Mouse (Mus musculus): ENCODE measurements around the gene 4933407L21Rik. TPM values are rescaled to one million over a fixed set of nuclear protein-coding genes. Genes with fewer than 3 reads are reported as not detected.
"Not testable (repeated sequence)": the region's sequence is repeated elsewhere in the genome, so short reads cannot be mapped to it uniquely, and the experiment has no call there.

4933407L21Rik gene
- polyA plus RNA-seq, 1 experiment from 2014 or later, result 7.1 TPM

DNA sequence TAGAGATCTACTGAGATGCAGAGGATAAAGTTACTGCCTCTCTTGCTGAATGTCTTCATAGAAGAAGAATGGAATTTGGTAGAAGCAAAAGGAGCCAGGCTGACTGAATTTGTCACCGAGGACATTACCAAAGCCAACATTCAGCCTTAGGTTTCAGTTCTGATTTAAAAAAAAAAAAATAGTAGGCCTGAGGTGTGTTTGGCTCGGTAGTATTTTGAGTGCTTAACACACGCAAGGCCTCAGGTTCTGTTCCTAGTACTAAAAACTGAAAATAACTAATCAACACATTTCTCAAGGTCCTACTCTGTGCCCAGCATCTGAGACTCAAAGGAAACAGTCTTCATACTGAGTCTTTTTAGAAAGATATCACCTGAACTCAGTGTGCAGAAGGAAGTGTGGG lies 42.8 kb downstream of the 4933407L21Rik start:
- Histone ChIP-seq H3K9ac (no peak overlapping the region), H3K9me3 (no peaks in the 10 kb centered on the region), H3K4me2 (no peak overlapping the region), H3K27ac (replicated peaks) (no peak overlapping the region), H3K36me3 (no peaks in the 10 kb centered on the region), H3K4me1 (replicated peaks) (no peaks in the 10 kb centered on the region), H3K4me3 (no peak overlapping the region), H3K27me3 (no peaks in the 10 kb centered on the region)
- WGBS, result 93% methylated on average over 3 of the region's 3 CpGs
- ATAC-seq (ENCODE audit: low FRiP score, low read depth), result no peak

DNA sequence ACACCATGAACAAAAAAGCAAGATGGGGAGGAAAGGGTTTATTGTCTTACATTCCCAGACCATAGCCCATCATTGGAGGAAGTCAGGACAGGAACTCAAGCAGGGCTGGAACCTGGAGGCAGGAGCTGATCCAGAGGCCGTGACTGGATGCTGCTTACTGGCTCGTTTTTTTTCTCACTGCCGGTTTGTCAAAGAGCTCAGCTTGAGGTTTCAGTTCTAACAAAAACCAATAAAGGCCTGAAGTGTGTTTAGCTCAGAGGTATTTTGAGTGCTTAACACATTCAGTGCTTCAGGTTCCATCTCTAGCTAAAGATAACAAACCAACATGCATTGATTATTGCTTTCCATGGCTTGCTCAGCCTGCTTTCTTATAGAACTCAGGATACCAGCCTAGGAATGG lies 44.1 kb downstream of the 4933407L21Rik start:
- ATAC-seq (ENCODE audit: low FRiP score, low read depth), result no peak
- no peak overlapping the region for H3K4me2 ChIP-seq
- no peaks in the 10 kb centered on the region for H3K36me3 ChIP-seq
- no peaks in the 10 kb centered on the region for H3K9me3 ChIP-seq
- H3K27me3 ChIP-seq, result no peaks in the 10 kb centered on the region
- no peak overlapping the region for H3K9ac ChIP-seq
- no peak overlapping the region for H3K4me3 ChIP-seq
- H3K27ac ChIP-seq (replicated peaks), result no peak overlapping the region
- 67% methylated on average over 3 of the region's 3 CpGs for WGBS
- no peaks in the 10 kb centered on the region for H3K4me1 ChIP-seq (replicated peaks)

DNA sequence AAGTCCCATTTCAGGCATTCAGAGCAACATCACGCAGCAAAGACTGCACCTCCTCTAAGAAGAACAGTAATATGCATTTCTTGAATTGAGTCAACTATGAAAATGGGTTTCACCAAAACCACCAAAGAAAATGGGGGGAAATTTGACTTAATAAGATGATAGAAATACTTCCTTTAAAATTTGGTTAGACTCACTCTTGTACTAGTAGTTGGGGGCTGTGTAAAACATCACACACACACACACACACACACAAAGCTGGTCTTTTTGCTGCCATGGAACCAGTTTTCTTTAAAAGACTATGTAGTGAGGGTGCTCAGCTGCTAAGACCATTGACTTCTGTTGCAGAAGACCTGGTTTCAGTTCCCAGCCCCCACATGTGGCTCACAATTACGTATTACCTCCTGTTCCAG lies 45.2 kb downstream of the 4933407L21Rik start:
- Histone ChIP-seq H3K27ac (replicated peaks) (no peak overlapping the region), H3K9ac (no peak overlapping the region), H3K9me3 (no peaks in the 10 kb centered on the region), H3K4me1 (replicated peaks) (no peaks in the 10 kb centered on the region), H3K4me2 (no peak overlapping the region), H3K36me3 (no peaks in the 10 kb centered on the region), H3K4me3 (no peak overlapping the region), H3K27me3 (no peaks in the 10 kb centered on the region)
- ATAC-seq (ENCODE audit: low FRiP score, low read depth), result no peak
- 87% methylated on average over 2 of the region's 2 CpGs for WGBS

DNA sequence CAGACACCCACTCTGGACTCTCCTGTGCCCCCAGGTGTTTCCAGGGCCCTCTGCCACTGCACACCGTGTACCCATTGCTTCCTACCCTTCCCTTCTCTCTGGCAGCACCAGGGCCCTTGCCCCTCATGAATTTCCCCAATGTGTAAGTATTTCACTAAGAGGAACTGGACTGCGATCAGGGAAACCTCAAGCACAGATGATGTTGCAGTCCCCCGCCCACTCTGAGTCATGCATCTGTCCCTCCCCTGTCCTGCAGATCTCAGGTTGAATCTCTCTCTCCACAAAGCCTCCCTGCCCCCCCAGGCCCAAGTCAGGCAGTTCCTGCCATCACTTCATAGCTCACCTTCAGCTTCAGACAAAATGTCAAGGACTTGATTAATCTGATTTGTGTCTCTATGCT lies 49.4 kb downstream of the 4933407L21Rik start:
- H3K4me3 ChIP-seq, result no peak overlapping the region
- H3K4me2 ChIP-seq, result no peak overlapping the region
- H3K36me3 ChIP-seq, result no peaks in the 10 kb centered on the region
- peaks cover 8% of the 10 kb centered on the region; the same call in 1 of the 2 replicates for H3K4me1 ChIP-seq (replicated peaks)
- H3K9me3 ChIP-seq, result no peaks in the 10 kb centered on the region
- H3K27ac ChIP-seq (replicated peaks), result no peak overlapping the region
- H3K9ac ChIP-seq, result no peak overlapping the region
- 78% methylated on average over 3 of the region's 3 CpGs for WGBS
- no peaks in the 10 kb centered on the region for H3K27me3 ChIP-seq
- ATAC-seq (ENCODE audit: low FRiP score, low read depth), result no peak

DNA sequence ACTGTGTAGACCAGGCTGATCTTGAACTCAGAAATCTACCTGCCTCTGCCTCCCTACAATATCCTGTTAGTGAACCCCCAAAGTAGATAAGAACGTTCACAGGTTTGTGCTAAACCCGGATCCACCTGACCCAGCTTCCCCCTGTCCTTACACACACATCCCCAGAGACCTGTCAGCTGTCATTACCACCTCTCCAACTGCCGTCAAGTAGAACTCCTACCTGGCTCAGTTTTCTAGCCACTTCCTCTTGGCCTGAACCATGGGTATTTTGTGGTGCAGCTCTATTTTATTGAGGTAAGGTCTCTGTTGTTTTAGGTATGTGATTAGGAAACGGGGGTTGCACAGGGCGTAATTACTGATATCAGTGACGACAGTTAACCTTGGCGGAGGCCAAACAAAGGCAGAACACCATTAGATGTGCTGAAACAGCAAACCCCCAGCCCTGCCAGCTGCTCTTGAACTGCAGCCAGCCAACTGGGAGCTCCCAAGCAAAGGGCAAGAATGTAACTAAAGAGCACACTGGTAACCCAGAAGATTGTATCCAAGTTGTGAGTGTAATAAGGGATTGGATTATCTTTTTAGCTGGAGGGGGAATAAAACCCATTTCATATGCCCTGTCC lies 53.6 kb downstream of the 4933407L21Rik start:
- 62% methylated on average over 7 of the region's 7 CpGs for WGBS

DNA sequence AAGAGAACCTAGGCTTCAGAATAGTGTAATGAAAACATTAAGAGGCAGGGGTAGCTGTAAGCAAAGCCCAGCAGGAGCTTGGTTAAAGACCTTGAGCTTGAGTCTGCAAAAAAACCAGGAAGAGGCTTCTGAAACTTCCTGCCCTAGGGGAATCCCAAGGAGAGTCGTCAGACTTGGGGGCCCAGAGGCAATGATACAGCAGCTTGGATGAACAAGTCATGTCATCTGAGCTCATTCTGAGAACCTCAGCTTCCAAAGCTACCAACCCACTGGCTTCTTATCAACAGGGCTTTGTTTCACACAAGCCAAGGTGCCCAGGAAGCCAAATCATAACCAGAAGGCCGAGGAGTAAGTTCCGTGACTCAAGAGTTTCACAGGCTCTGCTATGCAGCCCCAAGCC lies 57.5 kb downstream of the 4933407L21Rik start:
- H3K27me3 ChIP-seq, result no peaks in the 10 kb centered on the region
- 91% methylated on average over 3 of the region's 3 CpGs for WGBS
- H3K9ac ChIP-seq, result no peak overlapping the region
- H3K4me2 ChIP-seq, result no peak overlapping the region
- no peak overlapping the region for H3K4me3 ChIP-seq
- peaks cover 8% of the 10 kb centered on the region; the same call in 1 of the 2 replicates for H3K4me1 ChIP-seq (replicated peaks)
- no peak for ATAC-seq (ENCODE audit: low FRiP score, low read depth)
- no peaks in the 10 kb centered on the region for H3K9me3 ChIP-seq
- H3K36me3 ChIP-seq, result no peaks in the 10 kb centered on the region
- no peak overlapping the region for H3K27ac ChIP-seq (replicated peaks)

More for the DNA sequence above, 53.6 kb downstream of the 4933407L21Rik start:
- H3K27ac ChIP-seq (replicated peaks), result 0 out of 2 replicates have a peak overlapping the region, but pooled peaks have one; percentile 8
- H3K9me3 ChIP-seq, result no peaks in the 10 kb centered on the region
- H3K4me1 ChIP-seq (replicated peaks), result peaks cover 8% of the 10 kb centered on the region; the same call in 1 of the 2 replicates
- no peaks in the 10 kb centered on the region for H3K27me3 ChIP-seq
- no peak overlapping the region for H3K9ac ChIP-seq
- no peak overlapping the region for H3K4me3 ChIP-seq
- no peaks in the 10 kb centered on the region for H3K36me3 ChIP-seq
- ATAC-seq (ENCODE audit: low FRiP score, low read depth), result no peak
- H3K4me2 ChIP-seq, result no peak overlapping the region

DNA sequence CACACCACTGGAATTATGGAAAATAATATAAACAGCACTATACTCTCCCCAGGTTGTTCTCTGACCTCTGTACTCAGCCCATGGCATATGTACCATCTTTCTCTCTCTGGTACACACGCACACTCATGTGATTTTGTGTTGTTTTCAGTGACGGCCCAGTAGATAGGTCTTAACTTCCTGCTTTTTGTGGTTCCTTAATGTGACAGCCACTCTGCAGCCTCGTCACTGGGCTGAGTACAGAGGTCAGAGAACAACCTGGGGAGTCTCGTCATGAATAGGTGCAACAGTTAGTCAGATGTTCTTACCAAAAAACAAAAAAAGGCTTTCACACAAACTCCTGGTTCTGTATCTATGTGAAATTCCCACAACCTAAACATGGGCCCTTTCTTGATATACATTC lies 60.1 kb downstream of the 4933407L21Rik start:
- Histone ChIP-seq H3K36me3 (no peaks in the 10 kb centered on the region), H3K9ac (no peak overlapping the region), H3K27ac (replicated peaks) (no peak overlapping the region), H3K9me3 (no peaks in the 10 kb centered on the region), H3K4me1 (replicated peaks) (no peaks in the 10 kb centered on the region), H3K4me2 (no peak overlapping the region), H3K4me3 (no peak overlapping the region), H3K27me3 (no peaks in the 10 kb centered on the region)
- WGBS, result 84% methylated on average over 4 of the region's 4 CpGs
- no peak for ATAC-seq (ENCODE audit: low FRiP score, low read depth)

DNA sequence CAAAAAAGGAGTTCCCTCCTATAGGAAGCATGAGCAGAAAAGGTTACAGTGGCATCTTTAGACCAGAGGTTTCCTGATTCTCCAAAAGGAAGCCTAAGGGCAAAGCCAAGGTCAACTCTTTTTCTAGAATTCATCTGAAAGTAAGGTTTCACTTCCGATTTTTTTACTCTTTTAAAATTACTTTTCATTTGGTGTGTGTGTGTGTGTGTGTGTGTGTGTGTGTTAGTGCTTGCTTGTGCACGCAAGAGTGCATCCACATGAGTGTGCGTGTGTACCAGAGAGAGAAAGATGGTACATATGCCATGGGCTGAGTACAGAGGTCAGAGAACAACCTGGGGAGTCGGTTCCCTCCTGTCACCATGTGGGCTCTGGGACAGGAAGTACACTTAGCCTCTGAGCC lies 60.6 kb downstream of the 4933407L21Rik start:
- 89% methylated on average over 4 of the region's 4 CpGs for WGBS
- not testable (repeated sequence) for H3K27me3 ChIP-seq

More for the DNA sequence above, 60.6 kb downstream of the 4933407L21Rik start:
- H3K9me3 ChIP-seq; H3K27ac ChIP-seq (replicated peaks); H3K9ac ChIP-seq; H3K4me3 ChIP-seq; H3K4me2 ChIP-seq; H3K36me3 ChIP-seq; H3K4me1 ChIP-seq (replicated peaks); ATAC-seq (ENCODE audit: low FRiP score, low read depth): not testable (repeated sequence)

Other genes starting within 250 kb of the 4933407L21Rik start
- 0.61 and 0.79 TPM in 2 replicates for gene A630001G21Rik, start 149.8 kb upstream of the 4933407L21Rik start, polyA plus RNA-seq (2015; fragmentation: Nextera tagmentation; extraction: Ambion mirVana)
- gene Cab39, start 135.0 kb upstream of the 4933407L21Rik start, polyA plus RNA-seq (2015; fragmentation: Nextera tagmentation; extraction: Ambion mirVana), result 46.4 and 50.0 TPM in 2 replicates
- 204 TPM in 2 replicates for gene Itm2c, start 34.2 kb upstream of the 4933407L21Rik start, polyA plus RNA-seq (2015; fragmentation: Nextera tagmentation; extraction: Ambion mirVana)
- gene Gpr55, start 32.5 kb downstream of the 4933407L21Rik start, polyA plus RNA-seq (2015; fragmentation: Nextera tagmentation; extraction: Ambion mirVana), result 0.17 and 0.25 TPM in 2 replicates
- 0.32 and 0.87 TPM in 2 replicates for gene Spata3, start 88.3 kb downstream of the 4933407L21Rik start, polyA plus RNA-seq (2015; fragmentation: Nextera tagmentation; extraction: Ambion mirVana)
- 10.8 and 14.3 TPM in 2 replicates for gene 2810459M11Rik, start 117.4 kb downstream of the 4933407L21Rik start, polyA plus RNA-seq (2015; fragmentation: Nextera tagmentation; extraction: Ambion mirVana)
- gene Psmd1, start 135.9 kb downstream of the 4933407L21Rik start, polyA plus RNA-seq (2015; fragmentation: Nextera tagmentation; extraction: Ambion mirVana), result 181 and 185 TPM in 2 replicates
- 0.10 and 0.75 TPM in 2 replicates for gene Htr2b, start 183.5 kb downstream of the 4933407L21Rik start, polyA plus RNA-seq (2015; fragmentation: Nextera tagmentation; extraction: Ambion mirVana)
- 0.39 and 0.61 TPM in 2 replicates for gene Gm21972, start 205.2 kb downstream of the 4933407L21Rik start, polyA plus RNA-seq (2015; fragmentation: Nextera tagmentation; extraction: Ambion mirVana)
- gene Armc9, start 226.3 kb downstream of the 4933407L21Rik start, polyA plus RNA-seq (2015; fragmentation: Nextera tagmentation; extraction: Ambion mirVana), result 32.6 and 35.8 TPM in 2 replicates